Mouse (Mus musculus) midbrain, embryonic 16.5 days (tissue): ENCODE measurements around the gene Fam214a. TPM values are rescaled to one million over a fixed set of nuclear protein-coding genes. Genes with fewer than 3 reads are reported as not detected.

Source experiments
- ATAC-seq: fragments of 200-750 bp; cut with Nextera tagmentation; 2 replicates; pipeline ENCODE4 v1.8.0; 2017; ENCODE audit warnings: moderate TSS enrichment
- H3K27ac ChIP-seq: fragments of 300-500 bp; sonication (generic); 2 replicates; pipeline ENCODE4 v1.5.1; 2014; ENCODE audit warnings: mild to moderate bottlenecking, low read length, mixed read lengths
- H3K27me3 ChIP-seq: fragments of 300-500 bp; sonication (generic); 2 replicates; pipeline ENCODE4 v1.6.1; 2014; ENCODE audit warnings: low read depth, low read length, mixed read lengths; ENCODE audit not compliant: control insufficient read depth, insufficient read depth
- H3K36me3 ChIP-seq: fragments of 300-500 bp; sonication (generic); 2 replicates; pipeline ENCODE4 v1.6.1; 2014; ENCODE audit warnings: mild to moderate bottlenecking, low read length, moderate library complexity, mixed read lengths; ENCODE audit not compliant: control insufficient read depth, insufficient read depth
- H3K4me1 ChIP-seq: fragments of 300-500 bp; sonication (generic); 2 replicates; pipeline ENCODE4 v1.6.1; 2014; ENCODE audit warnings: mild to moderate bottlenecking, low read length, mixed read lengths; ENCODE audit not compliant: control insufficient read depth, insufficient read depth
- H3K4me2 ChIP-seq: fragments of 300-500 bp; sonication (generic); 2 replicates; pipeline ENCODE4 v1.6.1; 2014; ENCODE audit warnings: mild to moderate bottlenecking, low read length, mixed read lengths
- H3K4me3 ChIP-seq: fragments of 300-500 bp; sonication (generic); 2 replicates; pipeline ENCODE4 v1.5.1; 2014; ENCODE audit warnings: low read depth, mild to moderate bottlenecking, low read length, moderate library complexity, mixed read lengths
- H3K9ac ChIP-seq: fragments of 300-500 bp; sonication (generic); 2 replicates; pipeline ENCODE4 v1.6.1; 2014; ENCODE audit warnings: low read depth, low read length, mixed read lengths
- H3K9me3 ChIP-seq: fragments of 300-500 bp; sonication (generic); replicated peaks from 2 replicates; pipeline ENCODE4 v1.6.1; 2014; ENCODE audit warnings: mild to moderate bottlenecking, low read length, mixed read lengths; ENCODE audit not compliant: control insufficient read depth, poor library complexity, severe bottlenecking
- whole genome bisulfite sequencing: fragments of 180-500 bp; shearing (Covaris S2); extraction: QIAGEN DNeasy Blood & Tissue Kit; methylation state at CpG from one replicate; pipeline ENCODE4 v1.1.7; 2014; 5-methylcytosine and 5-hydroxymethylcytosine counted together
- polyA plus RNA-seq: library from polyadenylated mRNA; unstranded; fragments of >200 nt; fragmentation: Nextera tagmentation; extraction: Ambion mirVana; gene quantifications from 2 replicates; pipeline ENCODE4 v1.2.1, GENCODE M21; 2015

The Fam214a gene
- polyA plus RNA-seq, 1 experiment from 2014 or later: 22.7 TPM

DNA sequence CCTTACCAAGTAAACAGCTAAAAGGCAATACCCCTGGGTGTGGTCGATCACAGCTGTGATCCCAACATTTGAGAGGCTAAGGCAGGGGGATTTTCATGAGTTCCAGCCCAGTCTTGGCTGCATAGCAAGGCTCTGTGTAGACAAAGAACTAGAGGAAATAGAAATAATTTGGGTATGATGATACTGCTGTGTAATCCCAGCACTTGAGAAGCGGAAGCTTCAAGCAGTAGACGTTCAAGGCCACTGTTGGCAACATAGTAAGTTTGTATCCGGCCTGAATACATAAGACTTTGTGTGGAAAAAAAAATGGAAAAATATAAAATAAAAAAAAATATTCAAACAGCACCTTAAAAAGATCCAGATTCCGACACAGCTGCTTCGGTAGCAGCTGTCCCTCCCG is 69.9 kb downstream of the Fam214a start:
- H3K27ac ChIP-seq: no peak overlapping the region
- no peak overlapping the region for H3K4me2 ChIP-seq
- no peaks in the 10 kb centered on the region for H3K4me1 ChIP-seq
- no peaks in the 10 kb centered on the region for H3K9me3 ChIP-seq
- WGBS: 88% methylated on average over 7 of the region's 7 CpGs
- H3K9ac ChIP-seq: no peak overlapping the region
- ATAC-seq: no peak
- H3K4me3 ChIP-seq: no peak overlapping the region
- no peaks in the 10 kb centered on the region for H3K27me3 ChIP-seq
- H3K36me3 ChIP-seq: peaks cover 28% of the 10 kb centered on the region

DNA sequence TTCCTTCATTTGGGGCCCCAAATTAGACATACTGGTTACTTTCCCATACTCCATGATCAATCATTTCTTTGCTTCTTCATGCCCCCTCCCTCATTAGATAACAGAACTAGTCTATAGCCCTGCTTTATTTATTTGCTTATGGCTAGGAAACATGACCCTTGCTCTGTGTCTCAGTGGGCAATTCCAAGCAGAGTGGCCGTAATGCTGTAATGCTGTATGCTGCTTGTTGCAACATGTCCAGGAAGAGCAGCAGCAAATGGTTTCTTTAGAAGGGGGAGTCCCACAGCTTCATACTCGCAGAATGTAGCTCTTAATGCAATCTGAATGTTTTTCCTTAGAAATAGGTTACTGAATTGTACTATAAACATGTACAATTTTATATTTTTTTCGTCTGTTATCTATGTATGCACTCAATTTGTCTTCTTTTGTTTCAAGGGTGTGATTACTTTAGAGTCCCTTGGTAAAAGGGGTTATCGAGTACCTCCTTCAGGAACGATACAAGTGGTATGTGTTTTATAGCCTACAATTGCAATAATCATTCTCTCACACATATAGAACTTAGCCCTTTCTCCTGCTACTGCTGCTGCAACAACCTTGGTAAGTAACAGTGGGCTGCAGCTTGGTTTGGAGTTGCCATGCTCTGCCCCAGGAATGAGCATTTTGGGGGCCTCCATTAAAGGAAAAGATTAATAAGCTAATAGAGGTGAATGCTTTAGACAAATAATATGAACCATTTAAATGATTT is 70.6 kb downstream of the Fam214a start:
- H3K4me3 ChIP-seq: no peak overlapping the region
- no peaks in the 10 kb centered on the region for H3K4me1 ChIP-seq
- H3K9me3 ChIP-seq: no peaks in the 10 kb centered on the region
- peaks cover 28% of the 10 kb centered on the region for H3K36me3 ChIP-seq
- H3K27ac ChIP-seq: no peak overlapping the region
- WGBS: 86% methylated on average over 5 of the region's 5 CpGs
- no peak for ATAC-seq
- H3K27me3 ChIP-seq: no peaks in the 10 kb centered on the region
- no peak overlapping the region for H3K4me2 ChIP-seq
- H3K9ac ChIP-seq: no peak overlapping the region

DNA sequence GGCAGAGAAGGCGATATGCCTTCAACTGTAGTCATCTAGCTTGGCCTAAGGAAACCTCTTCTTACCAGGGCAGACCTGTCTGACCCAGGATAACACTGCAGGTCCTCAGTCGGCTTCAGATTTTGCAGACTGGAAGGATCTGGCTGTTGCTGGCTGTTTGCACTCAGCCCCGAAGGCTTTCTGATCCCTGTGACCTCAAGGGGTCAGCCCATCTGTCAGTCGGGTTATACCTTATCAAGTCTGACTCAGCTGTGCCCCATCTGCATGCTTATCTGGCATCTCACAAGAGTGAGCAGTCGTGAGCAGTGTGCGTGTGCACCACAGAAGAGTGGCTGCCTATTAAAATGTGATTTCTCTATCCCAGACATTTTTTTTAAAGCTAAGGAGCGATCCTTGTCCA is 71.4 kb downstream of the Fam214a start:
- Histone ChIP-seq H3K4me2 (no peak overlapping the region), H3K9ac (no peak overlapping the region), H3K4me3 (no peak overlapping the region), H3K36me3 (peaks cover 24% of the 10 kb centered on the region), H3K27me3 (no peaks in the 10 kb centered on the region), H3K27ac (no peak overlapping the region), H3K9me3 (no peaks in the 10 kb centered on the region), H3K4me1 (no peaks in the 10 kb centered on the region)
- no peak for ATAC-seq
- WGBS: 62% methylated on average over 7 of the region's 7 CpGs

DNA sequence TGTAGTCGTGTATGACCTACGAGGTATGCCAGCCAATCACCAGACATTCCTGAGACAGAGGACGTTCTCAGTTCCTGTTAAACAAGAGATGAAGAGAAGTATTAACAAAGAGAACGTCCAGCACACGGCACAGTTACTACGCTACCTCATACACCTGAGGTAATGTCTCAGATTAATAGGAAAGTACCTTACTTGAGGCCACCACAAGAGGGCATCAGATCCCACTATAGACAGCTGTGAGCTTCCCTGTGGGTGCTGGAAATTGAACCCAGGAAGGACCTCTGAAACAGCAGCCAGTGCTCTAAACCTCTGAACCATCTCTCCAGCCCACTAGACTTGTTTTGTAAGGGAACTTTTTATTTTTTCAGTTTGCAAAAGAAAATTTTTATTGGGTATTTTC is 73.0 kb downstream of the Fam214a start:
- H3K36me3 ChIP-seq: peaks cover 16% of the 10 kb centered on the region
- WGBS: 75% methylated on average over 6 of the region's 6 CpGs

DNA sequence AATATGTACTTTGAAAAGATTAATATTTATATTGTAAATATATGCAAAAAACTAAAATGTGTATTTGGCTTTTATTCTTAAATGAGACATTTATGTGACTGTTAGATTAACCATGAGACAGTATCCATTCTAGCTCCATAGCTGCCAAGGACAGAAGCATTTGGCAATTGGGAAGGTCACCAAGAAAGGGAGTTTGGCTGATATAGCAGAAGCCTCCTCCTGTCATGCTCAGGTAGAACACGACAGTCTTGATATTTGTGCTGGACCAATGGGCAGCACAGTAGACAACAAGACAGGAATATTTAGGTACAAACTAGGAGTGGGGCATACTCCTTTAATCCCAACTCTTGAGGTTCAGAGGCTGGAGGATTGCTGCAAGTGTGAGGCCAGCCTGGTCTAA is 79.7 kb downstream of the Fam214a start:
- no peak overlapping the region for H3K9ac ChIP-seq
- H3K4me3 ChIP-seq: no peak overlapping the region
- no peaks in the 10 kb centered on the region for H3K9me3 ChIP-seq
- H3K4me2 ChIP-seq: no peak overlapping the region
- WGBS: 92% methylated on average over 1 of the region's 1 CpGs
- H3K27ac ChIP-seq: no peak overlapping the region
- ATAC-seq: no peak
- H3K27me3 ChIP-seq: no peaks in the 10 kb centered on the region
- H3K36me3 ChIP-seq: no peaks in the 10 kb centered on the region
- H3K4me1 ChIP-seq: peaks cover 3% of the 10 kb centered on the region; the same call in 1 of the 2 replicates

More for the DNA sequence above, 73.0 kb downstream of the Fam214a start:
- Histone ChIP-seq H3K9ac (no peak overlapping the region), H3K27me3 (no peaks in the 10 kb centered on the region), H3K4me1 (no peaks in the 10 kb centered on the region), H3K4me2 (no peak overlapping the region), H3K4me3 (no peak overlapping the region), H3K9me3 (no peaks in the 10 kb centered on the region), H3K27ac (no peak overlapping the region)
- ATAC-seq: no peak

DNA sequence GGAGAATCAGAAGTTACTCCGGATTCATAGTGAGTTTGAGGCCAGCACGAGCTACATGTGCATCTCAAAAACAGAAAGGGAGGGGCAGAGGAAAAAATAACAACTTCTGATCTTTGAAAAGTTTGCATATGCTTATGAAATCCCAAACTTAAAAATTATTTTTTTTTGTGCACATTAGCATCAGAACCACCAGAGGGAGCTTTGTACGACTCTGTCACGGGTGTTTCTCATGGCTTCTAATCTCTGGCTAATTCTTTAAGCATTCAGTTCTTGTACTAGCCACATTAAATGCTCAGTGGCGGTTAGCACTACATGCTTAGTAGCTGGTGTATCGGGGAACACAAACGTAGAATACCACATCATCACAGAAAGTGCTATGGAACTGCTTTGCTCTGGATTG is 80.5 kb downstream of the Fam214a start:
- no peak overlapping the region for H3K9ac ChIP-seq
- no peak overlapping the region for H3K27ac ChIP-seq
- H3K4me3 ChIP-seq: no peak overlapping the region
- no peak for ATAC-seq
- no peaks in the 10 kb centered on the region for H3K9me3 ChIP-seq
- H3K4me1 ChIP-seq: peaks cover 3% of the 10 kb centered on the region; the same call in 1 of the 2 replicates
- WGBS: 39% methylated on average over 7 of the region's 7 CpGs
- H3K27me3 ChIP-seq: no peaks in the 10 kb centered on the region
- H3K4me2 ChIP-seq: no peak overlapping the region
- no peaks in the 10 kb centered on the region for H3K36me3 ChIP-seq

DNA sequence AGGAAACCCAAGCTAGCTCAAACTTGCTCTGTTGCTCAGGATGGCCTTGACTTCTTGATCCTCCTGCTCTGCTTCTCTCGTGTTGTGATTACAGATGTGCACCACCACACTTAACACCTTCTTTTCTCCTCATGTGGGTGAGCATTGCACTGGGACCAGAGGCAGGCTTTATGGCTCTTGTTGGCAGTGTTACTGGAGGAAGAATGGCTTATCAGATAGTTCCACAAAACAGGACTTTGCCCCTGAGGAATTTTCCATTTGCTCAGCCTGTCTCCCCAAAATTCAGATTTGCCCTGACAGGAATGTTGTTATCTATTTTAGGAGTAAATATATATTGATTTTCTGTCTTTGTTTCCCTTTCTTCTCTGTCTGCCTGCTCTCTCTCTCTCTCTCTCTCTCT is 82.0 kb downstream of the Fam214a start:
- Histone ChIP-seq H3K9me3 (no peaks in the 10 kb centered on the region), H3K27me3 (no peaks in the 10 kb centered on the region), H3K4me3 (no peak overlapping the region), H3K36me3 (no peaks in the 10 kb centered on the region), H3K9ac (no peak overlapping the region), H3K4me1 (peaks cover 15% of the 10 kb centered on the region), H3K27ac (no peak overlapping the region), H3K4me2 (no peak overlapping the region)
- WGBS: 66% methylated on average over 1 of the region's 1 CpGs
- no peak for ATAC-seq

DNA sequence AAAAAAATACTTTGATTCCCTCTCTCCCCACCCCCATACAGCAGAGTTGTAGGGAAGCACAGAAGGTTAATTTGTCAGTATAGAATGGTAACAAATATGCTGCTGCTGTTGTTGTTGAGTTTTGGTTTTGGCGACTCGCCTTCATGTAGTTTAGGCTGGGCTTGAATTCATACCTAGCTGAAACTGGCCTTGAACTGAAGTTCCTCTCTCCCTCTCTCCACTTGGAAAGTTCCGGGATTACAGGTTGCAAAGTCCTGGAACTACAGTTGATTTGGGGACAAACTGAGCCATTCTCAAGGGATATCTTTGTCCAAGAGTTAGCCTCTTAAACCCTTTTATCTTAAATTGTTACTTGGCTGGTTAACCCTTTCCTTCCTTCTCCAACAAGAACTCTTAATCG is 83.3 kb downstream of the Fam214a start:
- WGBS: 83% methylated on average over 4 of the region's 4 CpGs
- peaks cover 17% of the 10 kb centered on the region for H3K4me1 ChIP-seq
- no peak overlapping the region for H3K4me2 ChIP-seq
- no peak for ATAC-seq
- H3K36me3 ChIP-seq: no peaks in the 10 kb centered on the region
- no peaks in the 10 kb centered on the region for H3K9me3 ChIP-seq
- H3K27me3 ChIP-seq: no peaks in the 10 kb centered on the region
- no peak overlapping the region for H3K27ac ChIP-seq
- H3K9ac ChIP-seq: no peak overlapping the region
- no peak overlapping the region for H3K4me3 ChIP-seq

DNA sequence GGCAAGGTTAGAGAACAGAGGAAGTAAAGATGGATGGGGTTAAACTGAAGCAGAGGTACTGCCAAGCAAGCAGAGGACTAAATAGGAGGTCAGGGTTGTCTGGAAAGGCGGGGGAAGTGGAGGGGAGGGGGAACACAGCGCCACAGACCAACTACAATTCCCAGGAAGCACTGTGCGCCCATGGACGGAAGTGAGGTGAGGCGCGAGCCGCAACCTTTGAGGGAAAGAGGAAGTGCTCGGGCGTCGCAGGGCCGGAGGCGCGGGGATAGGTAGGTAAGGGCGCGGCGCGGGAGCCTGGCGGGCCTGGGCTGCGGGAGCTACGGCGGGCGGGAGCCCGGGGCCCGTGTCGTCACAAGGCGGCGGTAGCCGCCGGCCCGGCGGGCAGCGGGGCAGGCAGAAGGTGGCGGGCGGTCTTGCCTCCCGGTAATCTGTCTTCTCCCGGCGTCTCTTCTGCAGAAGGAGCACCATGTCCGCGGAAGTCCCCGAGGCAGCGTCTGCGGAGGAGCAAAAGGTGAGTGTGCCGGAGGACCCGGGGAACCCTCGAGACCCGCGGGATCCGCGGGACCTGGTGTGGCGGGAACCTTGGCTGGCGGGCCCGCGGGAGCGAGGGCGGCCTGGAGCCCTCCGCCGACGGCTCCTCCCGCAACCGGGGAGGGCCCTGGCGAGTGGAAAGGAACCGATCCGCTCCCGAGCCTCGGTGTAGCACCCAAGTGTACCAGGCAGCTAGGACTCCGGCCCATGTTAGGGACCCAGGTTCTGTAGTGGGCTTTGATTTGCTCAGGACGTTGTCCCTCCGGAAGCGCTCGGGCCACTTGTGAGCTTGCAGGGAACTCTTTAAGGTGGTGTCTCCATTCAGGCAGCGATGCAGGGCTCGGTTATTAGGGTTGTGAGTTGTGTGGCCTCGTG is 85.0 kb downstream of the Fam214a start, which contains the start of gene Arpp19:
Gene Arpp19 (plus strand): TSS at position 164 of the 906 bp plus-strand sequence.
- H3K27ac ChIP-seq: peak within 1 kb of the TSS; percentile 82
- under 1% methylated on average over 69 of the region's 73 CpGs for WGBS
- ATAC-seq: peak; percentile 97
- peak within 1 kb of the TSS; percentile 74 for H3K4me2 ChIP-seq
- H3K36me3 ChIP-seq: no peaks in the 10 kb centered on the region
- H3K9ac ChIP-seq: peak within 1 kb of the TSS; percentile 84
- H3K4me1 ChIP-seq: peaks cover 17% of the 10 kb centered on the region
- no peaks in the 10 kb centered on the region for H3K9me3 ChIP-seq
- H3K27me3 ChIP-seq: no peaks in the 10 kb centered on the region
- H3K4me3 ChIP-seq: peak within 1 kb of the TSS; percentile 96
